Mouse (Mus musculus): ENCODE measurements around the gene Ctsz. TPM values are rescaled to one million over a fixed set of nuclear protein-coding genes. Genes with fewer than 3 reads are reported as not detected.

The Ctsz gene
- polyA plus RNA-seq, 1 experiment from 2014 or later, result 226 TPM

Other genes starting within 250 kb of the Ctsz start
- 2,137 and 2,166 TPM in 2 replicates for gene Gnas, start 154.7 kb downstream of the Ctsz start, polyA plus RNA-seq (2015; fragmentation: Nextera tagmentation; extraction: Ambion mirVana)
- gene Gm20721, start 92.3 kb downstream of the Ctsz start, polyA plus RNA-seq (2015; fragmentation: Nextera tagmentation; extraction: Ambion mirVana), result 28.5 and 42.0 TPM in 2 replicates
- 94.3 and 107 TPM in 2 replicates for gene Nelfcd, start 23.2 kb downstream of the Ctsz start, polyA plus RNA-seq (2015; fragmentation: Nextera tagmentation; extraction: Ambion mirVana)
- 0.92 and 2.4 TPM in 2 replicates for gene Tubb1, start 11.7 kb upstream of the Ctsz start, polyA plus RNA-seq (2015; fragmentation: Nextera tagmentation; extraction: Ambion mirVana)
- gene Atp5e, start 25.1 kb upstream of the Ctsz start, polyA plus RNA-seq (2015; fragmentation: Nextera tagmentation; extraction: Ambion mirVana), result 611 and 723 TPM in 2 replicates
- 113 and 135 TPM in 2 replicates for gene Prelid3b, start 34.0 kb upstream of the Ctsz start, polyA plus RNA-seq (2015; fragmentation: Nextera tagmentation; extraction: Ambion mirVana)
- gene Zfp831, start 204.5 kb upstream of the Ctsz start, polyA plus RNA-seq (2015; fragmentation: Nextera tagmentation; extraction: Ambion mirVana), result not detected in 2 replicates

All from limb, embryonic 15.5 days (tissue).